Mouse (Mus musculus) midbrain, embryonic 11.5 days (tissue): Measurements from ENCODE around the gene Sco1. TPM values are rescaled to one million over a fixed set of nuclear protein-coding genes. Genes with fewer than 3 reads are reported as not detected.
A peak's percentile ranks its signal among the peaks of the same experiment; 100 is the strongest.
"Not testable (repeated sequence)": the region's sequence is repeated elsewhere in the genome, so short reads cannot be mapped to it uniquely, and the experiment has no call there.

Experiments used
- ATAC-seq: fragments of 200-750 bp; cut with Nextera tagmentation; 2 replicates; pipeline ENCODE4 v1.8.0; 2017; ENCODE audit warnings: moderate TSS enrichment, moderate library complexity; ENCODE audit not compliant: low FRiP score
- DNase-seq: peaks from one replicate; pipeline ENCODE4 v3.0.0; 2015; ENCODE audit warnings: low spot score; ENCODE audit errors: missing footprints
- H3K27ac ChIP-seq: fragments of 300-500 bp; sonication (generic); 2 replicates; pipeline ENCODE4 v1.5.1; 2014; ENCODE audit warnings: low read depth, low read length
- H3K27me3 ChIP-seq: fragments of 300-500 bp; sonication (generic); 2 replicates; pipeline ENCODE4 v1.6.1; 2014; ENCODE audit warnings: mild to moderate bottlenecking, low read length, moderate library complexity, mixed read lengths; ENCODE audit not compliant: control insufficient read depth, insufficient read depth
- H3K36me3 ChIP-seq: fragments of 300-500 bp; sonication (generic); 2 replicates; pipeline ENCODE4 v1.6.1; 2014; ENCODE audit warnings: mild to moderate bottlenecking, low read length, moderate library complexity, mixed read lengths; ENCODE audit not compliant: control insufficient read depth, insufficient read depth
- H3K4me1 ChIP-seq: fragments of 300-500 bp; sonication (generic); 2 replicates; pipeline ENCODE4 v1.6.1; 2014; ENCODE audit warnings: low read length; ENCODE audit not compliant: control insufficient read depth, insufficient read depth
- H3K4me2 ChIP-seq: fragments of 300-500 bp; sonication (generic); 2 replicates; pipeline ENCODE4 v1.6.1; 2014; ENCODE audit warnings: mild to moderate bottlenecking, moderate library complexity
- H3K4me3 ChIP-seq: fragments of 300-500 bp; sonication (generic); 2 replicates; pipeline ENCODE4 v1.5.1; 2014; ENCODE audit warnings: low read depth, low read length
- H3K9ac ChIP-seq: fragments of 300-500 bp; sonication (generic); 2 replicates; pipeline ENCODE4 v1.6.1; 2014; ENCODE audit warnings: low read length
- H3K9me3 ChIP-seq: fragments of 300-500 bp; sonication (generic); 2 replicates; pipeline ENCODE4 v1.6.1; 2016; ENCODE audit warnings: low read length; ENCODE audit not compliant: control insufficient read depth
- WGBS: fragments of 180-500 bp; shearing (Covaris S2); extraction: QIAGEN DNeasy Blood & Tissue Kit; methylation state at CpG from one replicate; pipeline ENCODE4 v1.1.7; 2014; 5-methylcytosine and 5-hydroxymethylcytosine counted together
- polyA plus RNA-seq: library from polyadenylated mRNA; unstranded; fragments of >200 nt; fragmentation: Nextera tagmentation; extraction: Ambion mirVana; gene quantifications from 2 replicates; pipeline ENCODE4 v1.2.1, GENCODE M21; 2014

The Sco1 gene
- polyA plus RNA-seq, 1 experiment from 2014 or later: 18.7 TPM

DNA sequence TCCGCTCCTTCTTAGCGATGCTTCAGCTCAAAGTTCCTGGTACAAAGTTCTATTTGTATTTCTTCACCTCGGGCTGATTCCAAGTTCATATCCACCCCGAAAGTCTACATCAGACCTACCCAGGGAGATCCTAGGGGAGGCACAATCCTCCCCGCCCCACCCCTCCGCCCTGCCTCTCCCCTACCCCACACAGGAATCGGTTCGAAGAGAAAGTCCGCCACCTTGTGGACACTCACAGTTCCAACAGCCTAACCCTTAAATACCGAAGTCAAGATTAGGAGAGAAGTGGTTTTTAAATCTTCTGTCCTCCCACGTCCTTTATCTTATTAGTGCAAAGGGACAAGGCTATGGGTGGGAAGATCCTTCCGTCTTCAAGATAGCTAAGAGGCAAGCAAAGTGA is 31.5 kb upstream of the Sco1 start:
- no peak overlapping the region for H3K4me3 ChIP-seq

DNA sequence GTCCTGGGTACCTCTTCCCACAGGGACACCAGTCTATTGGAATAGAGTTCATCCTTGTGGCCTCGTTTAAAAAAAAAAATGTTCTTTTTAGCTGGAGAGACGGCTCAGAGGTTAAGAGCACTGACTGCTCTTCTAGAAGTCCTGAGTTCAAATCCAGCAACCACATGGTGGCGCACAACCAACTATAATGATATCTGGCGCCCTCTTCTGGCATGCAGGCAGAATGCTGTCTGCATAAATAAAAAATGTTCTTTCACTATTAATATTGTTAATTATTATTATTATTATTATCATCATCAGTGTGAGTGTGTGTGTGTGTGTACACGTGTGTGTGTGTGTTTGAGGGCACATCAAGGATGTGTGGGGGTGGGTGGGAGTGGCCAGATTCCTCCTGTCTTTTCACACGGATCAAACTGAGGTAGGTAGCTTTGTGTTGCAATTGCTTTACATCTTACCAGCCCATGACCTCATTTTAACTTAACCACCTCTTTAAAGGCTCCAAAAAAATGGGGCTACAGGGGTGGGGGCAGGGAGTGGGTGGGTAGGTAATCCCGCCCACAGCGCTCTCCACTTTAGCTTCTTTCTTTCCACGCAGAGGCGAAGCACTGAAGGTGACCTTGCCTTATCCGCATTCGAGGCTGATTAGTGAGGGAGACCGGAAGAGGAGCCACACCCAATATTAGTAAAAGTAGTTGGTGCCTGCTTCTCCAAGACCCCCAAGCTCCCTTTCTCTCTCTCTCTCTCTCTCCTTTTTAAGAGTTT is 29.9 kb upstream of the Sco1 start:
- no peak for ATAC-seq
- H3K27me3 ChIP-seq: peaks cover 4% of the 10 kb centered on the region
- H3K4me2 ChIP-seq: no peak overlapping the region
- no peak overlapping the region for H3K9ac ChIP-seq
- DNase-seq: no peak
- H3K4me1 ChIP-seq: peaks cover 17% of the 10 kb centered on the region
- H3K36me3 ChIP-seq: no peaks in the 10 kb centered on the region
- no peak overlapping the region for H3K27ac ChIP-seq
- H3K9me3 ChIP-seq: no peaks in the 10 kb centered on the region
- H3K4me3 ChIP-seq: no peak overlapping the region
- 88% methylated on average over 13 of the region's 13 CpGs for WGBS

More for the DNA sequence above, 31.5 kb upstream of the Sco1 start:
- Histone ChIP-seq H3K4me1 (peaks cover 20% of the 10 kb centered on the region), H3K4me2 (0 out of 2 replicates have a peak overlapping the region, but pooled peaks have one; percentile 14), H3K27ac (no peak overlapping the region), H3K9ac (no peak overlapping the region), H3K9me3 (no peaks in the 10 kb centered on the region), H3K36me3 (no peaks in the 10 kb centered on the region), H3K27me3 (peaks cover 4% of the 10 kb centered on the region)
- DNase-seq: peak; percentile 97
- whole genome bisulfite sequencing: 4% methylated on average over 12 of the region's 12 CpGs
- ATAC-seq: no peak

DNA sequence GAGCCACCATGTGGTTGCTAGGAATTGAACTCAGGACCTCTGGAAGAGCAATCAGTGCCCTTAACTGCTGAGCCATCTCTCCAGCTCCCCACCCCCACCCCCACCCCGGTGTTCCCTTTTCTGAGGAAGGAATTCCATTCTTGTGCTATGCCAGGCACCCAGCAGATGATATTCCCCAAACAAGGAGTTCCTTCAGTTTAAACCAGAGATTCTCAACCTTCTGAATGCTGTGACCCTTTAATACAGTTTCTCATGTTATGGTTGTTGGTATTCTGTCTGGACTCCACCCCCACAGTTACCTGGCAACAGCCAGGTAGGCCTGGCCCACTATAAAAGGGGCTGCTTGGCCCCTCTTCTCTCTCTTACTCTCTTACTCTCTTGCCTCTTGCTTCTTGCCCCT is 29.3 kb upstream of the Sco1 start:
- not testable (repeated sequence) for H3K4me2 ChIP-seq, DNase-seq, H3K27ac ChIP-seq, H3K4me3 ChIP-seq, H3K9ac ChIP-seq, H3K9me3 ChIP-seq, H3K27me3 ChIP-seq, H3K36me3 ChIP-seq, ATAC-seq
- WGBS: 53% methylated on average over 1 of the region's 1 CpGs
- H3K4me1 ChIP-seq: peaks cover 10% of the 10 kb centered on the region

DNA sequence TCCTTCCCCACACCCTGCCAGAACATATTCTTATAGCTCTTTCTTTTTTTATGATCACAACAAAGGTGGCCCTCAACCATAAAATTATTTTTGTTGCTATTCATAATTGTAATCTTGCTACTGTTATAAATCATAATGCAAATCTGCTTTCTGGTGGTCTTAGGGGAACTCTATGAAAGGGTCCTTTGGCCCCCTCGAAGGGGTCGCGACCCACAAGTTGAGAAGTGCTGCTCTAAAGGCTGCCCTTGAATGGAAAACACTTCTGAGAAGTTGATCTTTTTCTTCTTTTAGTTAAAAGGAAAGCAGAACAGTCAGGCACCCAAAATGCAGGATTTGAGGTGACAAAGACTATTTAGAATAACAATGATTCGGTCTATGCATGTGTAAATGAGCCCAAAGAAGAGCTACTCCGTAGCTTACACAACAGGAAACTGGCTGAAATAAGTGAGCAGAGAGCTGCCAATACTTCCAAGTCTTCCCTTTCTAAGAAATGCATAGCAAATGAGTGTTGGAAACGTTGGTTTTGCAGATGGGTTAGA is 28.6 kb upstream of the Sco1 start:
- Histone ChIP-seq H3K27ac (no peak overlapping the region), H3K4me1 (peaks cover 8% of the 10 kb centered on the region; the same call in 1 of the 2 replicates), H3K4me3 (no peak overlapping the region), H3K9me3 (no peaks in the 10 kb centered on the region), H3K4me2 (no peak overlapping the region; the same call in 1 of the 2 replicates), H3K36me3 (no peaks in the 10 kb centered on the region), H3K9ac (no peak overlapping the region), H3K27me3 (peaks cover 4% of the 10 kb centered on the region)
- DNase-seq: peak; percentile 90
- 14% methylated on average over 6 of the region's 6 CpGs for WGBS
- ATAC-seq: no peak

- WGBS: 1% methylated on average over 29 of the region's 35 CpGs
- peak; percentile 99 for DNase-seq
- Histone ChIP-seq H3K4me2 (peak within 1 kb of the TSS; percentile 64), H3K9me3 (no peaks in the 10 kb centered on the region), H3K4me1 (peaks cover 8% of the 10 kb centered on the region; the same call in 1 of the 2 replicates), H3K36me3 (no peaks in the 10 kb centered on the region), H3K4me3 (peak within 1 kb of the TSS; percentile 40), H3K9ac (peak within 1 kb of the TSS; percentile 60), H3K27ac (no peak within 1 kb of the TSS), H3K27me3 (peaks cover 4% of the 10 kb centered on the region)
- ATAC-seq: peak; percentile 98
These were observed 27.5 kb upstream of the Sco1 start, which contains the start of gene Tmem220 for GRCm38 (mm10) chr11:67024867-67025477. Gene Tmem220 (plus strand): TSS chr11:67025154.

GRCm38 (mm10) chr11:67030904-67031602 is 21.4 kb upstream of the Sco1 start:
- Histone ChIP-seq H3K4me2 (no peak overlapping the region), H3K27me3 (no peaks in the 10 kb centered on the region), H3K36me3 (no peaks in the 10 kb centered on the region), H3K4me1 (no peaks in the 10 kb centered on the region), H3K4me3 (no peak overlapping the region), H3K9me3 (no peaks in the 10 kb centered on the region), H3K9ac (no peak overlapping the region), H3K27ac (no peak overlapping the region)
- ATAC-seq (no peak), DNase-seq (no peak)
- WGBS: 61% methylated on average over 16 of the region's 16 CpGs

DNA sequence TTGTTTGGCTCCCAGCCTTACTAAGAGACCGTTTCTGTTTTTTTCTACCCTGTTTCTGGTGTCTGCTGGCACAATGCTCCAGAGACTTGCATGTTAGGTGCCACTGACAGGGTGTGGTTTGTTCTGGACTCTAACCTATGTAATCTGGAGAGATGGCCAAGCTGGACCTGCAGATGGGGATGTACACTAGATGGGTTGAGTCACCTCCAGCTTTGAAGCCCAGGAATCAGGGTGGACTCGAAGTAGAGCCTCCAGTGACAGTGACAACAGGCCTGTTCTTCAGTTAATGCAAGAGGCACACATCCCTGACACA is 20.9 kb upstream of the Sco1 start:
- WGBS: 85% methylated on average over 2 of the region's 2 CpGs
- Histone ChIP-seq H3K4me3 (no peak overlapping the region), H3K4me2 (no peak overlapping the region), H3K9ac (no peak overlapping the region), H3K27ac (no peak overlapping the region), H3K27me3 (no peaks in the 10 kb centered on the region), H3K9me3 (no peaks in the 10 kb centered on the region), H3K4me1 (no peaks in the 10 kb centered on the region), H3K36me3 (no peaks in the 10 kb centered on the region)
- DNase-seq: no peak
- ATAC-seq: no peak

- Histone ChIP-seq H3K4me1 (no peaks in the 10 kb centered on the region), H3K9ac (no peak overlapping the region), H3K27ac (no peak overlapping the region), H3K36me3 (peaks cover 5% of the 10 kb centered on the region; the same call in 1 of the 2 replicates), H3K9me3 (no peaks in the 10 kb centered on the region), H3K4me3 (no peak overlapping the region), H3K4me2 (no peak overlapping the region), H3K27me3 (no peaks in the 10 kb centered on the region)
- DNase-seq (no peak), ATAC-seq (no peak)
- 86% methylated on average over 4 of the region's 4 CpGs for WGBS
These were observed 17.5 kb upstream of the Sco1 start for GRCm38 (mm10) chr11:67034775-67035485.
